Mouse (Mus musculus) liver, embryonic 13.5 days (tissue): ENCODE results near the gene Dleu7. TPM values are rescaled to one million over a fixed set of nuclear protein-coding genes. Genes with fewer than 3 reads are reported as not detected.
A peak's percentile ranks its signal among the peaks of the same experiment; 100 is the strongest.

Experiments
- ATAC-seq: fragments of 200-750 bp; cut with Nextera tagmentation; 2 replicates; pipeline ENCODE4 v1.8.0; 2017; ENCODE audit warnings: low read depth, mild to moderate bottlenecking, moderate number of reproducible peaks, moderate library complexity
- DNase-seq: peaks from one replicate; pipeline ENCODE4 v3.0.0; 2022
- H3K27ac ChIP-seq: fragments of 300-500 bp; sonication (generic); 2 replicates; pipeline ENCODE4 v1.5.1; 2015; ENCODE audit warnings: moderate library complexity, mild to moderate bottlenecking, inconsistent platforms
- H3K27me3 ChIP-seq: fragments of 300-500 bp; sonication (generic); 2 replicates; pipeline ENCODE4 v1.6.1; 2015; ENCODE audit warnings: mild to moderate bottlenecking, inconsistent platforms
- H3K36me3 ChIP-seq: fragments of 300-500 bp; sonication (generic); 2 replicates; pipeline ENCODE4 v1.6.1; 2015; ENCODE audit warnings: mild to moderate bottlenecking, inconsistent platforms
- H3K4me1 ChIP-seq: fragments of 300-500 bp; sonication (generic); replicated peaks from 2 replicates; pipeline ENCODE4 v1.6.1; 2015; ENCODE audit warnings: inconsistent platforms
- H3K4me2 ChIP-seq: fragments of 300-500 bp; sonication (generic); 2 replicates; pipeline ENCODE4 v1.6.1; 2015; ENCODE audit warnings: inconsistent platforms, mild to moderate bottlenecking, moderate library complexity
- H3K4me3 ChIP-seq: fragments of 300-500 bp; sonication (generic); replicated peaks from 2 replicates; pipeline ENCODE4 v1.5.1; 2015; ENCODE audit warnings: mild to moderate bottlenecking, inconsistent platforms
- H3K9ac ChIP-seq: fragments of 300-500 bp; sonication (generic); 2 replicates; pipeline ENCODE4 v1.6.1; 2015; ENCODE audit warnings: mild to moderate bottlenecking, inconsistent platforms
- H3K9me3 ChIP-seq: fragments of 300-500 bp; sonication (generic); replicated peaks from 2 replicates; pipeline ENCODE4 v1.6.1; 2016; ENCODE audit warnings: inconsistent platforms
- WGBS: fragments of 180-500 bp; shearing (Covaris S2); methylation state at CpG from one replicate; pipeline ENCODE4 v1.1.7; 2015; ENCODE audit not compliant: insufficient replicate concordance; 5-methylcytosine and 5-hydroxymethylcytosine counted together
- polyA plus RNA-seq: library from polyadenylated mRNA; unstranded; fragments of >200 nt; fragmentation: Nextera tagmentation; extraction: Ambion mirVana; gene quantifications from 2 replicates; pipeline ENCODE4 v1.2.1, GENCODE M21; 2015

The Dleu7 gene
- polyA plus RNA-seq, result 0.10 and 0.14 TPM in 2 replicates

GRCm38 (mm10) chr14:62292488-62293339, at the start of gene Dleu7, which contains the start of gene Rnaseh2b:
Dleu7 (minus strand) TSS chr14:62293047.
Rnaseh2b (plus strand) TSS chr14:62292589.
- Histone ChIP-seq H3K4me1 (peaks cover 7% of the 10 kb centered on the region; the same call in 1 of the 2 replicates), H3K9ac (peak within 1 kb of the TSS; percentile 36), H3K9me3 (no peaks in the 10 kb centered on the region), H3K27ac (no peak within 1 kb of the TSS), H3K27me3 (peaks cover 18% of the 10 kb centered on the region), H3K4me3 (peak within 1 kb of the TSS; percentile 49), H3K36me3 (no peaks in the 10 kb centered on the region), H3K4me2 (peak within 1 kb of the TSS; percentile 70)
- ATAC-seq, result no peak
- DNase-seq, result no peak
- WGBS, result 3% methylated on average over 58 of the region's 60 CpGs

GRCm38 (mm10) chr14:62341887-62342642, 49.2 kb upstream of the Dleu7 start:
- peak overlapping the region; percentile 2 for H3K4me3 ChIP-seq
- H3K9ac ChIP-seq, result peak overlapping the region; percentile 42; the same call in 1 of the 2 replicates
- H3K27ac ChIP-seq, result peak overlapping the region; percentile 73
- H3K4me2 ChIP-seq, result peak overlapping the region; percentile 58
- H3K9me3 ChIP-seq, result no peaks in the 10 kb centered on the region
- no peak for ATAC-seq
- 63% methylated on average over 8 of the region's 8 CpGs for WGBS
- H3K27me3 ChIP-seq, result no peaks in the 10 kb centered on the region
- no peak for DNase-seq
- peaks cover 21% of the 10 kb centered on the region for H3K36me3 ChIP-seq
- H3K4me1 ChIP-seq, result peaks cover 61% of the 10 kb centered on the region

GRCm38 (mm10) chr14:62339196-62339595, 46.3 kb upstream of the Dleu7 start:
- Histone ChIP-seq H3K4me2 (no peak overlapping the region), H3K4me1 (peaks cover 70% of the 10 kb centered on the region), H3K4me3 (no peak overlapping the region), H3K27ac (peak overlapping the region; percentile 41; the same call in 1 of the 2 replicates), H3K27me3 (no peaks in the 10 kb centered on the region), H3K36me3 (peaks cover 15% of the 10 kb centered on the region), H3K9me3 (no peaks in the 10 kb centered on the region), H3K9ac (no peak overlapping the region)
- whole genome bisulfite sequencing, result 60% methylated on average over 1 of the region's 1 CpGs
- ATAC-seq (peak; percentile 53), DNase-seq (no peak)

GRCm38 (mm10) chr14:62333909-62334687, 41.3 kb upstream of the Dleu7 start:
- 74% methylated on average over 9 of the region's 9 CpGs for WGBS
- Histone ChIP-seq H3K36me3 (peaks cover 11% of the 10 kb centered on the region), H3K4me2 (peak overlapping the region; percentile 86), H3K4me3 (0 out of 2 replicates have a peak overlapping the region, but pooled peaks have one; percentile 81), H3K4me1 (peaks cover 67% of the 10 kb centered on the region), H3K27ac (no peak overlapping the region), H3K9me3 (no peaks in the 10 kb centered on the region), H3K27me3 (no peaks in the 10 kb centered on the region), H3K9ac (peak overlapping the region; percentile 86)
- ATAC-seq, result no peak
- DNase-seq, result no peak

- peak overlapping the region; percentile 81 for H3K4me3 ChIP-seq
- peak; percentile 92 for ATAC-seq
- peak overlapping the region; percentile 89 for H3K27ac ChIP-seq
- H3K9me3 ChIP-seq, result no peaks in the 10 kb centered on the region
- WGBS, result under 1% methylated on average over 62 of the region's 62 CpGs
- H3K4me1 ChIP-seq, result peaks cover 59% of the 10 kb centered on the region
- peak; percentile 83 for DNase-seq
- peaks cover 5% of the 10 kb centered on the region; the same call in 1 of the 2 replicates for H3K36me3 ChIP-seq
- peak overlapping the region; percentile 86 for H3K9ac ChIP-seq
- H3K27me3 ChIP-seq, result no peaks in the 10 kb centered on the region
- peak overlapping the region; percentile 86 for H3K4me2 ChIP-seq
Observed at GRCm38 (mm10) chr14:62331866-62332619, 39.2 kb upstream of the Dleu7 start.

- peak overlapping the region; percentile 89 for H3K27ac ChIP-seq
- 16% methylated on average over 6 of the region's 6 CpGs for WGBS
- peaks cover 59% of the 10 kb centered on the region for H3K4me1 ChIP-seq
- H3K27me3 ChIP-seq, result no peaks in the 10 kb centered on the region
- H3K9ac ChIP-seq, result peak overlapping the region; percentile 86
- no peaks in the 10 kb centered on the region for H3K9me3 ChIP-seq
- ATAC-seq, result peak; percentile 40
- H3K4me3 ChIP-seq, result peak overlapping the region; percentile 81
- peak overlapping the region; percentile 86 for H3K4me2 ChIP-seq
- no peak for DNase-seq
- H3K36me3 ChIP-seq, result peaks cover 5% of the 10 kb centered on the region; the same call in 1 of the 2 replicates
Observed at GRCm38 (mm10) chr14:62331457-62331856, 38.6 kb upstream of the Dleu7 start.

GRCm38 (mm10) chr14:62329631-62330030, 36.8 kb upstream of the Dleu7 start:
- ATAC-seq (no peak), DNase-seq (no peak)
- 69% methylated on average over 3 of the region's 3 CpGs for WGBS
- H3K27ac ChIP-seq, result no peak overlapping the region
- 0 out of 2 replicates have a peak overlapping the region, but pooled peaks have one; percentile 26 for H3K9ac ChIP-seq
- no peaks in the 10 kb centered on the region for H3K27me3 ChIP-seq
- H3K4me1 ChIP-seq, result peaks cover 50% of the 10 kb centered on the region
- H3K36me3 ChIP-seq, result no peaks in the 10 kb centered on the region
- no peak overlapping the region for H3K4me3 ChIP-seq
- H3K9me3 ChIP-seq, result no peaks in the 10 kb centered on the region
- H3K4me2 ChIP-seq, result no peak overlapping the region

GRCm38 (mm10) chr14:62328606-62329005, 35.8 kb upstream of the Dleu7 start:
- no peak overlapping the region for H3K4me2 ChIP-seq
- H3K27ac ChIP-seq, result no peak overlapping the region
- H3K9me3 ChIP-seq, result no peaks in the 10 kb centered on the region
- no peaks in the 10 kb centered on the region for H3K36me3 ChIP-seq
- no peak for ATAC-seq
- no peaks in the 10 kb centered on the region for H3K27me3 ChIP-seq
- no peak overlapping the region for H3K9ac ChIP-seq
- 47% methylated on average over 6 of the region's 6 CpGs for WGBS
- H3K4me3 ChIP-seq, result no peak overlapping the region
- peaks cover 40% of the 10 kb centered on the region for H3K4me1 ChIP-seq
- no peak for DNase-seq

- Histone ChIP-seq H3K27ac (no peak overlapping the region), H3K27me3 (no peaks in the 10 kb centered on the region), H3K4me2 (no peak overlapping the region), H3K9ac (no peak overlapping the region), H3K36me3 (no peaks in the 10 kb centered on the region), H3K9me3 (no peaks in the 10 kb centered on the region), H3K4me1 (peaks cover 31% of the 10 kb centered on the region), H3K4me3 (no peak overlapping the region)
- WGBS, result 37% methylated on average over 2 of the region's 2 CpGs
- DNase-seq, result no peak
- ATAC-seq, result no peak
Observed at GRCm38 (mm10) chr14:62327171-62327570, 34.3 kb upstream of the Dleu7 start.

- Histone ChIP-seq H3K4me1 (peaks cover 24% of the 10 kb centered on the region), H3K4me3 (no peak overlapping the region), H3K27me3 (no peaks in the 10 kb centered on the region), H3K4me2 (no peak overlapping the region), H3K9ac (no peak overlapping the region), H3K27ac (no peak overlapping the region), H3K9me3 (no peaks in the 10 kb centered on the region), H3K36me3 (no peaks in the 10 kb centered on the region)
- ATAC-seq, result no peak
- no peak for DNase-seq
- 61% methylated on average over 3 of the region's 3 CpGs for WGBS
Observed at GRCm38 (mm10) chr14:62326026-62326425, 33.2 kb upstream of the Dleu7 start.
